Mouse (Mus musculus): ENCODE results near the gene Spint4.
"Not testable (repeated sequence)": the region's sequence is repeated elsewhere in the genome, so short reads cannot be mapped to it uniquely, and the experiment has no call there.

GRCm38 (mm10) chr2:164716194-164716786 is 18.0 kb downstream of the Spint4 start:
- not testable (repeated sequence) for TF ChIP-seq POLR2AphosphoS5 (IDR thresholded peaks at IDR 0.05; ENCODE audit: insufficient replicate concordance, low read depth, low read length); CTCF (IDR thresholded peaks at IDR 0.05; ENCODE audit: low read depth, low read length); GATA1 (IDR thresholded peaks at IDR 0.05; ENCODE audit: borderline replicate concordance, low read length); TAL1 (conservative IDR thresholded peaks at IDR 0.05; ENCODE audit: low read depth, low read length); GATA2 (IDR thresholded peaks at IDR 0.05; ENCODE audit: borderline replicate concordance, low read depth, low read length)

Measured in G1E (cell line).